Mouse (Mus musculus) inflammation-experienced regulatory T-cells, adult 6 months (primary cell): ENCODE measurements around the gene Cldn34c3. TPM values are rescaled to one million over a fixed set of nuclear protein-coding genes. Genes with fewer than 3 reads are reported as not detected.
"Not testable (repeated sequence)": the region's sequence is repeated elsewhere in the genome, so short reads cannot be mapped to it uniquely, and the experiment has no call there.

ENCODE experiments used
- ATAC-seq: one replicate; pipeline ENCODE4 v1.8.0; 2017
- polyA plus RNA-seq, 3 experiments: library from polyadenylated mRNA; unstranded; fragments of 100-300 nt; shearing (Covaris generic); gene quantifications; one replicate each; pipeline ENCODE4 v1.2.1; 2017

Gene Cldn34c3
- not detected for polyA plus RNA-seq

DNA sequence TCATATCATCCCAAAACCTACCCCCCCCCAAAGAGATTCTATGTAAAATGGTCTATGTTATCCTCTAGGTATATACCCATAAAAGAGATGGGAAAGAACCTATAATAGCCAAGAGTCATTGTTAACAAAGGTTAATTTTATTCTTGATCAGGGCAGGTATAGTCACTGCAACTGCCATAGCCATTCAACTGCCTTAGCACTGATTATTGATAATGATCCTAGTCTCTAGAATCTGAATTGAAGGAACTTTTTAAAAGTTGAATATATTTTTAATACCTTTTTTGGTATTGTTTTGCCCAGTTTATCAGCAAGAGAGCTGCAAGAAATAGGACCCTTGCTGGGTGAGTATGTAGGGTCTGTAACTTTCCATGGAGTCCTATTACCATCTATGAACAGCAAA, at the start of gene Cldn34c3:
TSS of gene Cldn34c3 (plus strand) at position 301 of the 400 bp plus-strand sequence.
- ATAC-seq, result not testable (repeated sequence)

Other genes with a start within 250 kb of the Cldn34c3 start
- gene Cldn34c2, start 212.0 kb upstream of the Cldn34c3 start, polyA plus RNA-seq, result not detected
- gene Gm17467, start 88.9 kb upstream of the Cldn34c3 start, polyA plus RNA-seq, result not detected